In genomic region chr11:93812125-93812868, GRCm38 (mm10) we compare ENCODE assay signal across 9 mouse cellular contexts.
DNase-seq lines count a peak whose midpoint lies in the region; TF ChIP-seq lines count a peak whose summit lies in the region.
"Had no signal": no experiment of that assay in that cellular context is flagged by ENCODE, and none has a peak within 500 bp of the region (broad histone marks: within the 10 kb centered on the region; RNA-seq: fewer than 3 reads in every experiment).

No protein-coding gene starts in this region.

- no peaks in the 10 kb centered on the region for H3K36me3 ChIP-seq in testis, adult 2 months (ENCODE audit: control insufficient read depth, insufficient read depth, low read length)
- H3K36me3 ChIP-seq: heart, embryonic 13.5 days had no signal

- H3K4me1 ChIP-seq in testis, adult 2 months (ENCODE audit: control insufficient read depth, insufficient read depth, low read length), result peaks cover 4% of the 10 kb centered on the region
- H3K4me1 ChIP-seq in embryonic fibroblast, embryonic 13.5 days (ENCODE audit: control insufficient read depth, insufficient read depth, low read length), result no peaks in the 10 kb centered on the region
- H3K4me1 ChIP-seq: heart, embryonic 13.5 days had no signal

- H3K27ac ChIP-seq in testis, adult 2 months (ENCODE audit: control insufficient read depth, insufficient read depth, low read depth, low read length), result no peak overlapping the region
- H3K27ac ChIP-seq in embryonic fibroblast, embryonic 13.5 days (ENCODE audit: insufficient read depth, low read length), result no peak overlapping the region
- H3K27ac ChIP-seq: heart, embryonic 13.5 days had no signal

- TF ChIP-seq POLR2A in testis, adult 2 months (IDR thresholded peaks at IDR 0.05; ENCODE audit: control insufficient read depth, low read depth, low read length), result no peak
- no peak for TF ChIP-seq POLR2A in embryonic fibroblast, embryonic 13.5 days (IDR thresholded peaks at IDR 0.05; ENCODE audit: low read depth, low read length)

- intact Hi-C loops in left cerebral cortex, postnatal 25 days (cut with DNase I), result loop anchor here (2.0 to 5.0 kb wide), 2 partner anchors 260 to 667 kb away; no protein-coding TSS in a partner anchor

- no peak for DNase-seq in testis, postnatal 14 days (ENCODE audit: low spot score)
- DNase-seq in brain, adult 2 months (ENCODE audit: low read depth, low spot score), result peak; percentile 94
- peak; percentile 55 for DNase-seq in kidney, adult 18-20 months
- DNase-seq in left cerebral cortex, postnatal 25 days (ENCODE audit: low spot score in 2 of 2), result peak; percentile 74 to 89
- peak; percentile 47 for DNase-seq in neural tube, embryonic 10.5 days (ENCODE audit: extremely low spot score, low spot score)
- no peak for DNase-seq in T-cell, adult 2 months (ENCODE audit: low spot score)

- no peaks in the 10 kb centered on the region for H3K27me3 ChIP-seq in testis, adult 2 months (ENCODE audit: control insufficient read depth, insufficient read depth, low read length)
- H3K27me3 ChIP-seq: heart, embryonic 13.5 days had no signal

- no peak overlapping the region for H3K4me3 ChIP-seq in testis, adult 2 months (ENCODE audit: control insufficient read depth, low read depth, low read length)
- no peak overlapping the region for H3K4me3 ChIP-seq in embryonic fibroblast, embryonic 13.5 days (ENCODE audit: insufficient read depth, low read length)
- H3K4me3 ChIP-seq: heart, embryonic 13.5 days had no signal

- peak; percentile 35; the same call in 1 of the 2 replicates for TF ChIP-seq CTCF in testis, adult 2 months (IDR thresholded peaks at IDR 0.05; ENCODE audit: control insufficient read depth, insufficient read depth, insufficient replicate concordance, low read depth, low read length)
- peak; percentile 64; the same call in 1 of the 2 replicates for TF ChIP-seq CTCF in embryonic fibroblast, embryonic 13.5 days (IDR thresholded peaks at IDR 0.05; ENCODE audit: borderline replicate concordance, insufficient read depth, low read length)

Comparison
In these comparisons a context has a peak if more than half of its experiments do, and no peak if none do; other contexts are left out.
1. DNase-seq: peak in brain, adult 2 months (single experiment), kidney, adult 18-20 months (single experiment), left cerebral cortex, postnatal 25 days (2 of 2) and neural tube, embryonic 10.5 days (single experiment); none in testis, postnatal 14 days (single experiment) and T-cell, adult 2 months (single experiment).